Mouse (Mus musculus): ENCODE data around the gene Mxra8.

DNA sequence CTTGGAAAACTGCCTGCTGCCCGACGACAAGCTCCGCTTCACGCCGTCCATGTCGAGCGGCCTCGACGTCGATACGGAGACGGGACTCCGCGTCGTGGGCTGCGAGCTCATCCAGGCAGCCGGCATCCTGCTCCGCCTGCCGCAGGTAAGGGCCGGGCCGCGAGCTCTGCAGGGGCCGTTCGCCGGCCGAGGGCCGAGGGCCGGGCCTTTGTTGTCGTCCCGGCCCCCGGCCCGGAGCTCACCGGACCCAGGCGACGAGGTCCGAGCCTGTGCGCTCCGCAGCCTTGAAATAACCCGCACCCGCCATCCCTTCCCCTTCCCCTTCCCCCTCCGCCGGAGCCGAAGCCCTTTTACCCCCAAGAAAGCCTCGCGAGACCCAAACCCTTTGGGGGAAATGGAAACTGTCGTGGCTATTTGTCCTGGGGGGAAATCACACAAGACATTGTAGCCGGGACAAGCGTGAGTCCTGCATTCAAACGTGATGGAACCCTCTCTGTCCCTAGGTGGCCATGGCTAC is 26.8 kb upstream of the Mxra8 start:
- TF ChIP-seq CTCF (IDR thresholded peaks at IDR 0.05; ENCODE audit: control insufficient read depth, insufficient read depth, insufficient read length): no peak
- no peak for TF ChIP-seq MYOG (IDR thresholded peaks at IDR 0.05; ENCODE audit: control insufficient read depth, extremely low read depth, insufficient read length)
- TF ChIP-seq CEBPB (IDR thresholded peaks at IDR 0.05; ENCODE audit: low read depth): no peak
- no peak for TF ChIP-seq USF1 (IDR thresholded peaks at IDR 0.05; ENCODE audit: low read depth)
- TF ChIP-seq MAX (IDR thresholded peaks at IDR 0.05): no peak
- no peak for TF ChIP-seq MYOD1 (IDR thresholded peaks at IDR 0.05; ENCODE audit: control insufficient read depth, insufficient read length, low read depth)
- TF ChIP-seq FOSL1 (IDR thresholded peaks at IDR 0.05; ENCODE audit: insufficient read depth, low read length, poor library complexity, severe bottlenecking): no peak
